ENCODE assay signal across 14 mouse cellular contexts in the genomic region with DNA sequence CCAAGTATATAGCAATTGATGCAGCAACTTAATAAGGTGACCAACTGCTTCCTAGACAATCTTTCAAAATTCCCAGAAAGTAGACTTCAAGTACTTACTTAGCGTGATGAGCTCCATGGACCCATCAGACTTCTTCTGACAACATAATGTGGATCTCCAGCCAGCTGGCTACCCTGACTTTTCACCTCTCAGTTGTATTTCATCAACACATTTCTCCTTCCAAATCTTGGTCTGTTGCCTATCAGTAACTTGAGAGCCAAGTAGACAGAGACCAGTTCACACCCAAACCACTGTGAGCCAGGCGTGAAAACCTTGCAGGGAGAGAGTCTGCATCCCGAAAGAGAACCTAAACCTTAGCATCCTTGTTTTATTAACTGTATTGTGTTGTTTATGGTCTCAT.
"Had no signal": no experiment of that assay in that cellular context is flagged by ENCODE, and none has a peak within 500 bp of the region (broad histone marks: within the 10 kb centered on the region; RNA-seq: fewer than 3 reads in every experiment).

No protein-coding gene starts in this region.

- ATAC-seq: intestine, embryonic 15.5 days; midbrain, embryonic 13.5 days; midbrain, embryonic 16.5 days had no signal

- H3K36me3 ChIP-seq: intestine, embryonic 15.5 days; liver, embryonic 13.5 days; lung, embryonic 15.5 days; midbrain, embryonic 10.5 days; midbrain, embryonic 13.5 days had no signal

- H3K27me3 ChIP-seq: intestine, embryonic 15.5 days; liver, embryonic 13.5 days; lung, embryonic 15.5 days; megakaryocyte, embryonic 14.5 days; midbrain, embryonic 13.5 days had no signal

- H3K9ac ChIP-seq: intestine, embryonic 15.5 days; liver, embryonic 13.5 days; lung, embryonic 15.5 days; midbrain, embryonic 13.5 days had no signal

- H3K4me1 ChIP-seq: liver, embryonic 13.5 days; midbrain, embryonic 10.5 days; midbrain, embryonic 13.5 days had no signal

- H3K27ac ChIP-seq: intestine, embryonic 15.5 days; left cerebral cortex, adult 2 months; liver, embryonic 13.5 days; lung, embryonic 15.5 days; midbrain, embryonic 10.5 days; midbrain, embryonic 13.5 days had no signal

- H3K4me2 ChIP-seq: intestine, embryonic 15.5 days; liver, embryonic 13.5 days; lung, embryonic 15.5 days; midbrain, embryonic 13.5 days had no signal

- H3K9me3 ChIP-seq: intestine, embryonic 15.5 days; liver, embryonic 13.5 days; lung, embryonic 15.5 days; midbrain, embryonic 10.5 days; midbrain, embryonic 13.5 days had no signal

- DNase-seq: kidney, adult 8-10 months; kidney, postnatal 36 days; layer of hippocampus, postnatal 36 days; liver, embryonic 13.5 days; thymus, adult 18-20 months; thymus, postnatal 36 days had no signal

- H3K4me3 ChIP-seq: intestine, embryonic 15.5 days; left cerebral cortex, adult 2 months; liver, embryonic 13.5 days; lung, embryonic 15.5 days; megakaryocyte, embryonic 14.5 days; midbrain, embryonic 10.5 days; midbrain, embryonic 13.5 days; myocyte had no signal
